Mouse (Mus musculus) cerebellum, adult 2 months (tissue): ENCODE measurements around the gene Hoxd9.

Source experiments
- CTCF ChIP-seq: fragments of 200-500 bp; IDR thresholded peaks from 2 replicates; pipeline ENCODE4 v1.5.1; 2011; ENCODE audit warnings: low read depth, mild to moderate bottlenecking, control low read depth, low read length, moderate library complexity, borderline replicate concordance; ENCODE audit not compliant: insufficient read depth
- POLR2A ChIP-seq: fragments of 200-500 bp; IDR thresholded peaks from 2 replicates; pipeline ENCODE4 v1.6.1; 2011; ENCODE audit warnings: low read length, control low read depth, borderline replicate concordance; ENCODE audit not compliant: insufficient read depth

DNA sequence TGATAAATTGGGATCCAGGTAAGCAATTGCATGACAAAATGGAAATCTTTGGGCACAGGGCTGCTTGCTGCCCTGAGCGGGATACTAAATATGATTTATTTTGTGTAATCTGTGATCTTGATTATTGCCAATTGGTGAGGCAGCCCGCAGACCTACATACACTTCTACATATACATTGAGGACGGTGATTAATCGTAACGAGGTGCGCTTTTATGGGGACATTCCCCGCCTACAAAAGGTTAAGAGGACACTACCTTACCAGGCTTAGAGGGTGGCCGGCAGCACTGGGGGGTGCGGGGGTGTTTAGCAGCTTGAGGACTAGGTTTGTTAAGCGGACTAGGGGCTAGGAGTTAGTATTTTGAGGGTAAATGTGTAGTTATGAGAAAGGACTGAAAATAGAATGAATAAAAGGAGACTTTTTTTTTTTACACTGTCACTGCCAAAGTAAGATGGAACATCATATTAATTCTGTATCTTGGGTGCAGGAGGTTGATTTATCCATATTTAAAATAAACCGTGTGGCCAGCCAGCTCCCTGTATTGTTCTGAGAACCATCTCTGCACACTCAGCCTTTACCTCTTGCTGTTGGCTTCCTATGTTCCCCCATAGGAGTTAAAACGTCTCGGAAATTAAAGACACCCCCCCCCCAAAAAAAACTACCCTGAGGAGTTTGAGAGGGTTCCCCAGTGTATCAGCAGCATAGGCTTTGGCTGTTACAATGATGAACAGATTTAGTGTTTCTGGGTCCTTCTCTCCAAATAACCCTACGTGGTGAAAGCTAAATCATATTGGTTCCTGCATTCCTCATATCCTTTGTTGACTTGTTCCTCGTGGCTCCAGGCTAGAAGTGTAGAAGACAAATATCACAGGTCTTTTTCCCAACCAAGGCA lies 39.4 kb downstream of the Hoxd9 start:
- TF ChIP-seq POLR2A (no peak), CTCF (no peak)
